Mouse (Mus musculus): ENCODE measurements at regions not wholly inside any gene's neighbourhood (a gene's known extent, or its start where the extent isn't known, plus 50 kb on each side); places are given as distances from the start of the nearest gene placed in this dataset.

- TF ChIP-seq CTCF (IDR thresholded peaks at IDR 0.05; ENCODE audit: low read depth), result no peak
- TF ChIP-seq EP300 (IDR thresholded peaks at IDR 0.05; ENCODE audit: low read depth), result no peak
Observed at GRCm38 (mm10) chr11:111766371-111767011, 700.5 kb downstream of the Kcnj2 start.

Data from liver, embryonic 14.5 days (tissue).